Mouse (Mus musculus) ZHBTc4 (cell line): Measurements from ENCODE around the gene Neurl3.

ENCODE experiments used
- DNase-seq: peaks from one replicate; pipeline ENCODE4 v3.0.0-alpha.2; 2011; ENCODE audit warnings: low read depth, low spot score

Gene Neurl3

GRCm38 (mm10) chr1:36298107-36298506 lies 23.6 kb upstream of the Neurl3 start:
- no peak for DNase-seq

- no peak for DNase-seq
Observed at GRCm38 (mm10) chr1:36296466-36297149, 22.1 kb upstream of the Neurl3 start.

- DNase-seq: no peak
Observed at GRCm38 (mm10) chr1:36294402-36294801, 19.9 kb upstream of the Neurl3 start.

GRCm38 (mm10) chr1:36293470-36293869 lies 19.0 kb upstream of the Neurl3 start:
- DNase-seq: no peak

GRCm38 (mm10) chr1:36281849-36282248 lies 7.4 kb upstream of the Neurl3 start:
- DNase-seq: no peak

GRCm38 (mm10) chr1:36280938-36281337 lies 6.5 kb upstream of the Neurl3 start:
- no peak for DNase-seq

GRCm38 (mm10) chr1:36279202-36279601 lies 4.7 kb upstream of the Neurl3 start:
- peak; percentile 81 for DNase-seq

GRCm38 (mm10) chr1:36277267-36278060 lies 3.0 kb upstream of the Neurl3 start:
- DNase-seq: peak; percentile 85

GRCm38 (mm10) chr1:36275635-36276389 lies 1.3 kb upstream of the Neurl3 start:
- DNase-seq: no peak

GRCm38 (mm10) chr1:36273288-36273687 lies 1.2 kb downstream of the Neurl3 start:
- DNase-seq: no peak

GRCm38 (mm10) chr1:36272546-36272945 lies 1.9 kb downstream of the Neurl3 start:
- DNase-seq: no peak

- DNase-seq: no peak
Observed at GRCm38 (mm10) chr1:36271516-36272230, 2.8 kb downstream of the Neurl3 start.

- no peak for DNase-seq
Observed at GRCm38 (mm10) chr1:36270666-36271065, 3.8 kb downstream of the Neurl3 start.

GRCm38 (mm10) chr1:36269121-36269795 lies 5.2 kb downstream of the Neurl3 start:
- DNase-seq: peak; percentile 42

GRCm38 (mm10) chr1:36267595-36267994 lies 6.9 kb downstream of the Neurl3 start:
- DNase-seq: no peak

GRCm38 (mm10) chr1:36266293-36266692 lies 8.2 kb downstream of the Neurl3 start:
- DNase-seq: no peak

- DNase-seq: no peak
Observed at GRCm38 (mm10) chr1:36263833-36264488, 10.5 kb downstream of the Neurl3 start.

GRCm38 (mm10) chr1:36261708-36262504 lies 12.6 kb downstream of the Neurl3 start:
- no peak for DNase-seq

- DNase-seq: no peak
Observed at GRCm38 (mm10) chr1:36260418-36260817, 14.1 kb downstream of the Neurl3 start.

GRCm38 (mm10) chr1:36259281-36259680 lies 15.2 kb downstream of the Neurl3 start:
- no peak for DNase-seq
